Comparison of ENCODE assay signal across 18 mouse cellular contexts in genomic region chr17:86822017-86822737, GRCm38 (mm10).
A peak's percentile ranks its signal among the peaks of the same experiment; 100 is the strongest.
DNase-seq lines count a peak whose midpoint lies in the region; ATAC-seq and TF ChIP-seq lines count a peak whose summit lies in the region.
"Had no signal": no experiment of that assay in that cellular context is flagged by ENCODE, and none has a peak within 500 bp of the region (broad histone marks: within the 10 kb centered on the region; RNA-seq: fewer than 3 reads in every experiment).

No protein-coding gene starts in this region.

- peaks cover 62% of the 10 kb centered on the region for H3K27me3 ChIP-seq in megakaryocyte, embryonic 14.5 days (replicated peaks)
- H3K27me3 ChIP-seq: forebrain, embryonic 15.5 days; heart, embryonic 12.5 days; hindbrain, embryonic 12.5 days had no signal

- H3K4me1 ChIP-seq in megakaryocyte, embryonic 14.5 days, result peaks cover 19% of the 10 kb centered on the region
- H3K4me1 ChIP-seq: forebrain, embryonic 15.5 days had no signal

- no peaks in the 10 kb centered on the region for H3K36me3 ChIP-seq in megakaryocyte, embryonic 14.5 days (replicated peaks; ENCODE audit: low read length)
- H3K36me3 ChIP-seq: embryonic facial prominence, embryonic 10.5 days; forebrain, embryonic 15.5 days; hindbrain, embryonic 12.5 days had no signal

- no peak for ATAC-seq in megakaryocyte, adult 5-6 weeks (ENCODE audit: poor library complexity, severe bottlenecking)
- ATAC-seq: forebrain, embryonic 15.5 days; hindbrain, embryonic 16.5 days; inflammation-experienced regulatory T-cells, adult 6 months had no signal

- H3K4me3 ChIP-seq in layer of hippocampus, adult 2 months, result no peak overlapping the region
- H3K4me3 ChIP-seq in megakaryocyte, embryonic 14.5 days (replicated peaks), result peak overlapping the region; percentile 17
- H3K4me3 ChIP-seq: embryonic facial prominence, embryonic 10.5 days; forebrain, embryonic 15.5 days; heart, embryonic 12.5 days; hindbrain, embryonic 12.5 days had no signal

- no peak for TF ChIP-seq CTCF in layer of hippocampus, adult 2 months (conservative IDR thresholded peaks at IDR 0.05)

- no peaks in the 10 kb centered on the region for H3K9me3 ChIP-seq in megakaryocyte, embryonic 14.5 days
- H3K9me3 ChIP-seq: embryonic facial prominence, embryonic 10.5 days; forebrain, embryonic 15.5 days; heart, embryonic 12.5 days; hindbrain, embryonic 12.5 days had no signal

- intact Hi-C loops in heart, postnatal 36 days (cut with DNase I), result loop anchor here (10.0 kb wide), 1 partner anchor 657 kb away; the partner anchor contains the start of gene Prkce

- DNase-seq in heart, adult 11 months, result peak; percentile 82
- no peak for DNase-seq in heart, postnatal 36 days
- DNase-seq in layer of hippocampus, adult 2 months (ENCODE audit: low spot score in 2 of 2), result no peak
- DNase-seq in layer of hippocampus, adult 11-12 months (ENCODE audit: low spot score), result no peak
- DNase-seq in lung, postnatal 36 days, result peak; percentile 55
- DNase-seq: adrenal gland, adult 2 months; adrenal gland, postnatal 25 days; cerebellum, adult 18-20 months; cerebellum, adult 9-11 months; gastrocnemius, postnatal 14 days had no signal

- peak overlapping the region; percentile 48; the same call in 1 of the 2 replicates for H3K27ac ChIP-seq in layer of hippocampus, adult 2 months
- H3K27ac ChIP-seq: embryonic facial prominence, embryonic 10.5 days; forebrain, embryonic 15.5 days; hindbrain, embryonic 12.5 days had no signal

Comparison
In these comparisons a context has a peak if more than half of its experiments do, and no peak if none do; other contexts are left out.
1. DNase-seq: peak in heart, adult 11 months (single experiment) and lung, postnatal 36 days (single experiment); none in heart, postnatal 36 days (0 of 2), layer of hippocampus, adult 2 months (0 of 2) and layer of hippocampus, adult 11-12 months (single experiment).